Mouse (Mus musculus) C2C12 (cell line): ENCODE measurements around the gene Lifr.

Source experiments
- CTCF ChIP-seq: IDR thresholded peaks from one replicate; pipeline ENCODE4 v1.5.1; 2011; ENCODE audit not compliant: control insufficient read depth, insufficient read depth, insufficient read length
- MAX ChIP-seq: IDR thresholded peaks from one replicate; pipeline ENCODE4 v1.6.1; 2011; ENCODE audit warnings: mild to moderate bottlenecking, control low read depth
- MYOD1 ChIP-seq: IDR thresholded peaks from one replicate; pipeline ENCODE4 v1.6.1; 2011; ENCODE audit warnings: low read depth; ENCODE audit not compliant: control insufficient read depth, insufficient read length
- MYOG ChIP-seq: IDR thresholded peaks from one replicate; pipeline ENCODE4 v1.6.1; 2011; ENCODE audit not compliant: control insufficient read depth, insufficient read length; ENCODE audit errors: extremely low read depth
- USF1 ChIP-seq: IDR thresholded peaks from one replicate; pipeline ENCODE4 v1.6.1; 2011; ENCODE audit warnings: low read depth, mild to moderate bottlenecking, control low read depth, moderate library complexity

DNA sequence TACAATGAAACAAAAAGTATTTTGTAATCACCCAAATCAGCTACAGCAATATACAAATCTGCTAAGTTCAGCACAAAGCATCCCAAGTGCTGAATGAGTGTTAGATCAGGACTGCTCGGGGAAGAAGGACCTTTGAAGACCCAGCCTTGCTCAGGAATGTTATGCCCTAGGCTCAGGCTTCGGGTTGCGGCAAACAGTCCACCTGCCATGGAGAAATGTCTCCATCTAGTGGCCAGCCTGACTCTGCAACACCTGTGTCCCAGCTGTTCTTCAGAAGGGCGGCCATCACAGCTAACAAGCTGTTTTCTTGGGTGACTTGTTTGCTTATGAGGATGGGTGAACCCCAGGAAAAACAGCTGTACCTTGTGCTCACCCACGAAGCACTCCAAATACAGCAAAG is 135.8 kb downstream of the Lifr start:
- TF ChIP-seq CTCF (peak; percentile 98), MAX (peak; percentile 44), MYOD1 (peak; percentile 79), USF1 (no peak), MYOG (no peak)
